Mouse (Mus musculus) kidney, postnatal 25 days (tissue): ENCODE results near the gene Fam133b.
"Not testable (repeated sequence)": the region's sequence is repeated elsewhere in the genome, so short reads cannot be mapped to it uniquely, and the experiment has no call there.

Source experiments
- DNase-seq, 2 experiments: peaks; one replicate each; pipeline ENCODE4 v3.0.0; 2021; ENCODE audit warnings: mixed read lengths in 2 of 2

Gene Fam133b

DNA sequence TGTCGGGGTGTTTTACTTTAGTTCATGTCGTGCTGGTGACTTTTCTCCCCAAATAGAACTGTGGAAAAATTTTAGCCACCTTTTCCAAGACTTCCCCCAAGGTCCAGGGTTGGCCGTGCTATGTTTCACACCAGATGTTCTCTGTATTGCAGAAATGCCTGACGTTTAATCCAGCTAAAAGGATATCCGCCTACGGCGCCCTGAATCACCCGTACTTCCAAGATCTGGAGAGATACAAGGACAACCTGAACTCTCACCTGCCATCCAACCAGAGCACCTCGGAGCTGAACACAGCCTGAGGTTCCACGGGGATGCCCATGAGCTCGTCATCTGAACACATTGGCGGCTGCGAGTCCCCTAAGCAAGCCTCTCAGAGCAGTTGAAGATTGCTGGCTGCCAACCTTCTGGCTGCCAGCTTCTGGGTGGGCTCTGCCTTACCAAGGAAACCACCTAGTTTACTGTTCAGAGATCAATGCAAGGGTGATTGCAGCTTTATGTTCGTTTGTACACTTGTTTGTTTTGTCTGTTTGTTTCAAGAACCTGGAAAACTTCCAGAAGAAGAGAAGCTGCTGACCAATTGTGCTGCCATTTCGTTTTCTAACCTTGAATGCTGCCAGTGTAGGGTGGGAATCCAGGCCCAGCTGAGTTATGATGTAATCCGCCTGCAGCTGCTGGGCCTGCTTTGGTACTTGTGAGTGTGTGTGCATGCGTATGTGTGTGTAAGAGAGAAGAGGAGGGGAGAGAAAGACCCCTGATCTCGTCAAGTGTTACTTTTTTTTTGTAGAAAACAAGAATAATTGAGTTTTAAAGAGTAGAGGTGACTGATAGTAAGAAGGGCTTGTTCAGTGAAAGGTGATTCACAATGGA lies 22.9 kb upstream of the Fam133b start:
- no peak for DNase-seq

DNA sequence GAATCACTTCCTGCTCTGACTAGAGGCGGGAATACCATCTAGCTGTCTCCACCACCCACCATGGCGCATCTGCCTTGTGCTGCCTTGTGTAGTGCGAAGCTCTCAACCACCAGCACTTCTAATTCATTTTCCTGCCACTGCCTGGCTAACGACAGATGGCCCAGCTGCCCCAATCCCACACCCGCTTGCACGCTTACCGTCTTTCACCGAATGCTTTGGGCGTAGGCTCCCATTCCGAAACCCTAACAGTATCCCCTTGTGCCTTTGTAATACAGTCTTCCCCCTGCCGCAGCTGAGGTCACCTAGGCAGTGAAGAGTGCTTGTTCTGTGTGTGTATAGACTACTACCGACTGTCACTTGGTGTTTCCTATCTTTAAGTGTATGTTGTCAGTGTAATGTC lies 21.9 kb upstream of the Fam133b start:
- no peak for DNase-seq

- peak in 1 of 2 experiments; percentile 58 for DNase-seq
Measured at GRCm38 (mm10) chr5:3522826-3523225, 20.8 kb upstream of the Fam133b start.

- no peak for DNase-seq
Measured at GRCm38 (mm10) chr5:3527041-3527691, 16.5 kb upstream of the Fam133b start.

DNA sequence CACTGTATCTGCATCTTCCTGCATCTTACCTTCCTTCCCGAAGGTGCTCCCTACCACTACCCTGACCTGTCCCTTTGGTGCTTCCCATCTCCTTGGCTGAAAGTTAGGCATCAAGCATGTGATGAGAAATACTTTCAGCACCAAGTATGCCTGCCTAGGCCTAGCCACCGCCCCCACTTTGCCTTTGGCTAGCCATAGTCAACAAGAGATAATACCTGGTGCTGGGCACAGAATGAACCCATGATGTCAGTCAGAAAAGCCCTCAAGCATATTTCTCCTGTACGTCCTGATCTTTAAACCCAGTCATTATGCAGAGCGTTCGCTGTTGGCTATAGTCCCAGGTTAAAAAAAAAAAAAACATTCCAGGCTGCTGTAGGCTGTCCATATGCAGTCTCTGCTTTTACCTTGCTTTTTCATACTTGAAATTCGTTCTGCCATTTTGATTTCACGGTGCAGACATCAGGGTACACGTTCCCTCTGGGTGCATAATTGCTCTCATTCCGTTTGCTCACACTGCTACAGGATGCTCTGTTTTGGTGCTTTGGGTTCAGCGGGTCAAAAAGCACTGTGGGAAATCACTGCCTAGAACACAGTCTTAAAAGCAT lies 13.9 kb upstream of the Fam133b start:
- DNase-seq = no peak

GRCm38 (mm10) chr5:3532048-3532447 lies 11.6 kb upstream of the Fam133b start:
- DNase-seq = not testable (repeated sequence)

DNA sequence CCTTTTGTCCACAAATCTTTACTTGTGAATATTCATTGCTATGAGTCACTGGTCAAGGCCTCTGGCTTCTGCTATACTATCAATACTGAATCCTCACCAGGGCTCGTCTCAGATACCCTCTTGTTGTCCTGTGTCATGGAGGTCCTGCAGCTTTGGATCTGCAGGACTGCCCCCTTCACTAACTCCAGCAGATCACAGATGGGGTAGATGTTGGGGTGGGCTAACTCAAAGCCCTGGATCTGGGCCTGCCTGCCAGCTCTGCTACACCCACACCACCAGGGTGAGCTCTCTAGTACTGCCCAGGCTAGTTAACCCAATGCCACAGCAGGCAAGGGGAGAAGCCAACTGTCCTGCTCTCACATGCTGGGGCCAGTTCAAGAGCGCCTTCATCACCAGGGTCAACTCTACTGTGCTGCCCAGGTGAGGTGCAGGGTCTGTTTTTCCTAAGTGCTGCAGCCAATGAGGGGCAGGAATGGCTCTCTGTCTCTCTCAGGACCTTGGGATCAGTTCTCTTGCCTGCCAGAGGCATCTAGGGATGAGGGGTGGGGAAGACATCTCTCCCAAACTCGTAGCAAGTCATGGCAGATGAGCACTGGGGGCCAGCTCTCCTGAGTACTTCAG lies 6.9 kb upstream of the Fam133b start:
- no peak for DNase-seq

- no peak for DNase-seq
Measured at GRCm38 (mm10) chr5:3538505-3539472, 4.8 kb upstream of the Fam133b start.

GRCm38 (mm10) chr5:3541871-3542270 lies 1.8 kb upstream of the Fam133b start:
- DNase-seq = no peak

- DNase-seq = no peak
Measured at GRCm38 (mm10) chr5:3544480-3544769, 792 bp downstream of the Fam133b start.

DNA sequence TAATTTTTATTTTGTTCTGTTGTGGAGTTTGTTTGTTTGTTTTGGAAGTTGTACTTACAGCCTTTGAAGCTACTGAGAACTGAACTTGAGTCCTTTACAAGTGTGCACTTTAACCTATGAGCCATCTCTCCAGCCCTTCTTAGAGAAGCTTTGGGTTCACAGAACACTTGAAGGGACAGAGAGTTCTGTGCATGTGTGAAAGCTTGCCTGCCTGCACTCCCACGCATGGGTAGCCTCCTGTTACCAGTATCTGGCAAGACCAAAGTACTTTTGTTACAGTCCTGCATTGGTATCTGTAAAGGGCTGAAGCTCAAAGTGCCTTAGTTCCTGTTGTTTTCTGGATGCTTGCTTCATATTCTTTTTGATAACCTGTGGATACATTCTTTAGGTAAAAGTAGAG lies 2.6 kb downstream of the Fam133b start:
- peak; percentile 56 to 88 for DNase-seq

DNA sequence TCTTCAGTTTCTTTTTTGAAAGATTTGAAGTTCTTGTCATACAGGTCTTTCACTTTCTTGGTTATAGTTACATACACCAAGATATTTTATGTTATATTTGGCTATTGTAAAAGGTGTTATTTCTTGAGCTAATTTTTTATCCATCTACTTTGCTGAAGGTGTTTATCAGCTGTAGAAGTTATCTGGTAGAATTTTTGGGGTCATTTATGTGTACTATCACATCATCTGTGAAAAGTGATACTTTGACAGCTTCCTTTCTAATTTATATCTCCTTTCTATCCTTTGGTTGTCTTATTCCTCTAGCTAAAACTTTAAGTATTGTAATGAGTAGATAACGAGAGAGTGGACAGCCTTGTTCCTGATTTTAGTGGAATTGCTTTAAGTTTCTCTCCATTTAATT lies 7.8 kb downstream of the Fam133b start:
- DNase-seq = no peak

GRCm38 (mm10) chr5:3554198-3554597 lies 10.6 kb downstream of the Fam133b start:
- no peak for DNase-seq

DNA sequence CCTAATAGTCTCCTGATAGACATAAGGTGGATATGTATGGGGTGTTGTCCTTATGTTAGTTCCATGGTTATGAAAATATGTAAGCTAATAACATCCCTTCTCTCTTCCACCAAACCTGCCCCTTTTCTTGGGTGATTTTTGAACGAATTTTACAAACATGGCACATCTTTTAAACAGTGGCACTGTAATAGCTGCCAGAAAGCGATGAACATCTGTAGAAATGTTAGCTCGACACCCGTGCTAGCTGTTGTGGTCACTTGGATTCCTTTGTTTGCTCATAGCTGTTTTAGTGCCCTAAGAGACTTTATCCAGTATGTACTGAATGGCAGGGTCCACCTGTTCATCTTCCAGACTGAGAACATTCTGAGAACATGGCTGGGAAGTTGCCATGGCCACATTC lies 27.6 kb downstream of the Fam133b start, which contains the start of gene 1700109H08Rik:
1700109H08Rik (plus strand) TSS at position 301 of the 400 bp plus-strand sequence.
- DNase-seq = no peak

DNA sequence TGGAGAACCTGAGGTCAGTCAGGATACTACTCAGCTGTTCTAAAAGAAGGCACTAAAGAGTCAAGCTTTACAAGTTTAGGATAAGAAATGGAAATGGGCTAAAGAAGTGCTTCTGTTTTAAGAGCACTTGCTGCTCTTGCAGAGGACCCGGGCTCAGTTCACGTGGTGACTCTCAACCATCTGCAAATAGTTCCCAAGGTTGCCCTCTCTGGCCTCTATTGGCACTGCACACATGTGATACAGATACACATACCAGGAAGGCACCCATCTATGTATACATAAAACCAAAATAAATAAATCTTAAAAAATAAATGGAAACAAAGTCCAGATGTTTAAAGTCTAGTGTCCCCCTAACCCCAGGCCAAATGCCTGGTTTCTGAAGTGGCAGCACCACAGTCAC lies 31.2 kb downstream of the Fam133b start:
- DNase-seq = no peak

- no peak for DNase-seq
Measured at GRCm38 (mm10) chr5:3577939-3578338, 34.3 kb downstream of the Fam133b start.

GRCm38 (mm10) chr5:3579066-3579465 lies 35.4 kb downstream of the Fam133b start:
- no peak for DNase-seq

- peak; percentile 95 to 98 for DNase-seq
Measured at GRCm38 (mm10) chr5:3595693-3596398, 52.2 kb downstream of the Fam133b start, which contains the start of gene Pex1. Pex1 (plus strand) TSS chr5:3596066.

- peak; percentile 85 to 93 for DNase-seq
Measured at GRCm38 (mm10) chr5:3596399-3596766, 52.8 kb downstream of the Fam133b start, which contains the start of gene Rbm48. Rbm48 (minus strand) TSS chr5:3596585.

DNA sequence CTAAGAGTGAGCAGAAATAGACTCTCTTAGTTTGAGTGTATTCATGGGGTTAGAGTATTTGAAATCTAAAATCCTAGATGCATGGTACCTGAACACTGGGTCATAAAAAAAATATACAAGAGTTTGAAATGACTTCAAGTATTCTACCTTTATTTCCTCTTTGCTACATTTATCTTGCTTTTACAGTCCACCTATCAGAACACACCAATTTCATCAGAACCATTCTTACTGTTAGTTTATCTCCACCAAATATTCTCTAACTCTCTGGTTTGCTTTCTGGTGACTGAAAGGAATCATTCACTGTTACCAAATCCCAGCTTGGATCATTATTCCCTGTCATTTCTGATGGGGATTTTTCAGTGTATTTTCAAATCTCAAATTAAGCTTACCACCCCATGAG lies 53.5 kb downstream of the Fam133b start:
- no peak for DNase-seq

GRCm38 (mm10) chr5:3598766-3599165 lies 55.1 kb downstream of the Fam133b start:
- DNase-seq = no peak
